Comparison of ENCODE assay signal across 18 mouse cellular contexts in genomic region chr11:51579024-51579423, GRCm38 (mm10).
"Had no signal": no experiment of that assay in that cellular context is flagged by ENCODE, and none has a peak within 500 bp of the region (broad histone marks: within the 10 kb centered on the region; RNA-seq: fewer than 3 reads in every experiment).

No protein-coding gene starts in this region.

- H3K9ac ChIP-seq: liver, embryonic 14.5 days; liver, postnatal 0 days; lung, embryonic 14.5 days; midbrain, embryonic 13.5 days had no signal

- H3K27me3 ChIP-seq: midbrain, embryonic 13.5 days had no signal

- DNase-seq: kidney, adult 18-20 months; kidney, adult 9 months; kidney, postnatal 25 days; layer of hippocampus, adult 9-11 months; layer of hippocampus, postnatal 36 days; liver, postnatal 0 days; lung, embryonic 14.5 days; lung, postnatal 10 days; lung, postnatal 36 days had no signal

- H3K4me3 ChIP-seq: layer of hippocampus, adult 2 months; megakaryocyte, embryonic 14.5 days; midbrain, embryonic 10.5 days; midbrain, embryonic 13.5 days; myocyte had no signal

- H3K27ac ChIP-seq: layer of hippocampus, adult 2 months; liver, embryonic 14.5 days; midbrain, embryonic 10.5 days; midbrain, embryonic 13.5 days had no signal

- H3K4me2 ChIP-seq: liver, embryonic 11.5 days; lung, embryonic 14.5 days; midbrain, embryonic 13.5 days had no signal

- H3K9me3 ChIP-seq: megakaryocyte, embryonic 14.5 days; midbrain, embryonic 10.5 days; midbrain, embryonic 13.5 days had no signal

- H3K36me3 ChIP-seq: midbrain, embryonic 10.5 days; midbrain, embryonic 13.5 days had no signal

- ATAC-seq: intestine, embryonic 16.5 days; liver, postnatal 0 days; midbrain, embryonic 13.5 days; midbrain, embryonic 16.5 days had no signal
